Mouse (Mus musculus): Measurements from ENCODE around the gene Trh. TPM values are rescaled to one million over a fixed set of nuclear protein-coding genes. Genes with fewer than 3 reads are reported as not detected.

The Trh gene
- not detected for polyA plus RNA-seq (2014; fragmentation: Illumina TruSeq; extraction: RNeasy Lipid Tissue Mini Kit (QIAGEN cat#74804); ENCODE audit: low read depth, low replicate concordance)

GRCm38 (mm10) chr6:92244591-92244990 is at the start of gene Trh:
Trh (minus strand) TSS chr6:92244650.

GRCm38 (mm10) chr6:92214773-92215449 is 29.5 kb downstream of the Trh start, which contains the start of gene Rbsn:
Rbsn (minus strand) TSS chr6:92214925.

Other genes starting within 250 kb of the Trh start
- gene Nr2c2, start 153.3 kb downstream of the Trh start, polyA plus RNA-seq (2014; fragmentation: Illumina TruSeq; extraction: RNeasy Lipid Tissue Mini Kit (QIAGEN cat#74804); ENCODE audit: low read depth, low replicate concordance): 14.2 TPM
- 63.5 TPM for gene Mrps25, start 60.6 kb downstream of the Trh start, polyA plus RNA-seq (2014; fragmentation: Illumina TruSeq; extraction: RNeasy Lipid Tissue Mini Kit (QIAGEN cat#74804); ENCODE audit: low read depth, low replicate concordance)
- gene Rbsn, start 29.7 kb downstream of the Trh start, polyA plus RNA-seq (2014; fragmentation: Illumina TruSeq; extraction: RNeasy Lipid Tissue Mini Kit (QIAGEN cat#74804); ENCODE audit: low read depth, low replicate concordance): 13.9 TPM

Measured in heart, adult 10 weeks (tissue).